Mouse (Mus musculus): ENCODE results near the gene Nudt14.

Nudt14 gene

GRCm38 (mm10) chr12:112941776-112942713, at the start of gene Nudt14:
Gene Nudt14, minus strand, starts transcription at chr12:112942124.
- peak; percentile 57 to 59 for DNase-seq (ENCODE audit: low read depth in 2 of 2, low spot score in 2 of 2)

GRCm38 (mm10) chr12:112991444-112991843, 49.5 kb upstream of the Nudt14 start:
- no peak for DNase-seq (ENCODE audit: low read depth in 2 of 2, low spot score in 2 of 2)

- no peak for DNase-seq (ENCODE audit: low read depth in 2 of 2, low spot score in 2 of 2)
Measured at GRCm38 (mm10) chr12:112990706-112991405, 48.9 kb upstream of the Nudt14 start.

DNA sequence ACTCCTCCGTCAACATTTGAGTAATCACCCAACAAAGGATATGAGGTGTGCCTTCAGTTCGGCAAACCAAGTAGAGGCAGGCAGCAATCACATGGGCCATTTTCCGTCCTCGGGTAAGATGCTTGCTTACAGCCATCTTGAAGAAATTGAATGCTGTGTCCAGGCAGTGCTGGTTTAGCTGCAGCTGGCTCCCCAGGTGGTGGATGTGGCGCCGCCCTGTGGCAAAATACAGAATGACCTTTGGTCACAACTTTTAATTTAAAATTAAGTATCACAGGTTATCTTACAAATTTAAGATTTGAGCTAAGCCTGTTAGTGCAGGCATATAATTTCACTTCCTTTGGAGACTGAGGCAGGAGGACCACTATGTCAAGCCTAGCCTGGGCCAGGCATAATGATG, 46.0 kb upstream of the Nudt14 start:
- DNase-seq (ENCODE audit: low read depth in 2 of 2, low spot score in 2 of 2) = peak; percentile 43 to 66

- peak; percentile 14 to 37 for DNase-seq (ENCODE audit: low read depth in 2 of 2, low spot score in 2 of 2)
Measured at GRCm38 (mm10) chr12:112985346-112985745, 43.4 kb upstream of the Nudt14 start.

GRCm38 (mm10) chr12:112982031-112982430, 40.1 kb upstream of the Nudt14 start:
- DNase-seq (ENCODE audit: low read depth in 2 of 2, low spot score in 2 of 2) = no peak

DNA sequence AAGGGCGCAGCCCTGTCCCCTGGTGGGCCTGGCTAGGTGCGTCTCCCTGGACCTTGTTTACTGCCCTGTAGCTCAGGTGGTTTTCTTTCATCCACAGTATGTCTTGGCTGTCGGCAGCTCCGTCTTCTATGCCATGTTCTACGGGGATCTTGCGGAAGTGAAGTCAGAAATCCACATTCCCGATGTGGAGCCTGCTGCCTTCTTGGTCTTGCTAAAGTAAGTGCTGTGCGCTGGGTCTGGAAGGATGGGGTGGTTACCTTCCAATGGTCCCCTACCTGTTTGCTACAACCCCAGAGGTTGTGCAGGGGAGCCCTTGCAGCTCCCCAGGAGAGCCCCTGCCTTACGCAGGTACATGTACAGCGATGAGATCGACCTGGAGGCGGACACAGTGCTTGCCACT, 35.2 kb upstream of the Nudt14 start:
- no peak for DNase-seq (ENCODE audit: low read depth in 2 of 2, low spot score in 2 of 2)

DNA sequence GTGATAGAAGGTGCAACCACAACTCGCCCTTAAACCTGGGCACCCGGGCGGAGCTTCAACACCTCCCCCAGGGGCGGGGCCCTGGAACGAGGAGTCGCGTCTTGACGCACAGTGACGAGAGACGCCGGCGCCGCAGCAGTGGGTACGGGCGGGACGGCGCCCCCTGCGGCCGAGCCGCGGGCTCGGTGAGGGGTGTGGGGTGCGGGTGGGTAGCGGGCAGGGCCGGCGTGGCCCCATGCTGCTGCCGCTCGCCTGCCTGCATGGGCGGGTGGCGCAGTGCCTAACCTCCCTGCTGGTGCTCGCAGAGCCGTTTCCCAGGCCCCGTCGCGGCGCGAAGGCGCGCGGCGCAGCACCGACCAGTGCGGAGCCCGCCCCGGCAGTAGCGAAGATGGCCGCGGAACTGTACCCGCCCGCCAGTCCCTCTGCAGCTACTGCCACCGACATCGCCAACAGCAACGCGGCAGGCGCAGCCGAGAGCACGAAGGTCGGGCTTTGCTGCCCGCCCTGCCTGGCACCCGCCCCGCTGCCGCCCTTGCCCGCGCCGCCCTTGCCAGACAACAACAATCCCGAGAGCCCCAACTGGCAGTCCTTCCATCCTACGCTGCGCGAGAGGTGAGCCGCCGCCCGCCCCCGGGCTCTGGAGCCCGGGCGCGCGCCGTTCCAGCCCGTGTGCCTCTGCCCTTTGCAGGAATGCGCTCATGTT, 34.6 kb upstream of the Nudt14 start, which contains the start of gene Btbd6:
Btbd6 (plus strand) TSS at position 112 of the 703 bp plus-strand sequence.
- DNase-seq (ENCODE audit: low read depth in 2 of 2, low spot score in 2 of 2) = peak; percentile 90

- DNase-seq (ENCODE audit: low read depth in 2 of 2, low spot score in 2 of 2) = no peak
Measured at GRCm38 (mm10) chr12:112974736-112975135, 32.8 kb upstream of the Nudt14 start.

- no peak for DNase-seq (ENCODE audit: low read depth in 2 of 2, low spot score in 2 of 2)
Measured at GRCm38 (mm10) chr12:112969616-112970015, 27.7 kb upstream of the Nudt14 start.

DNA sequence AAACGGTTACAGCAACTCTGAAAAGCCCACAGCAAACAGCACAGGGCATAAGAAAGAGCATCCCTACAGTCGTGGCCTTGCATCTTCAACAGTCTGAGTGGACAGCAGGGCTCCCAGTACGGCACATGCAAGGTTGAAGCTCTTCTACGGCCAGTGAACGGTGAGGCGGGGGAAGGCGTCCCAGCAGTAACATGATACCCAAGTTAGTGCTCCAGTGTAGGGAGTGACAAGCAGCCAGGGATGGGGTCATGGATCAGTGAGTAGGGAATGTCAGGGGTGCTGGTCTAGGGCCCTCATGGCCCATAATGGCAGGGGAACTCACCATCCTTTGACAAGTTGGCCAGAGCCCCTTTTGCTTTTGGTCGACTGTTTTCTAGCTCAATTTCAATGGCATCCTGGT, 27.0 kb upstream of the Nudt14 start:
- no peak for DNase-seq (ENCODE audit: low read depth in 2 of 2, low spot score in 2 of 2)

DNA sequence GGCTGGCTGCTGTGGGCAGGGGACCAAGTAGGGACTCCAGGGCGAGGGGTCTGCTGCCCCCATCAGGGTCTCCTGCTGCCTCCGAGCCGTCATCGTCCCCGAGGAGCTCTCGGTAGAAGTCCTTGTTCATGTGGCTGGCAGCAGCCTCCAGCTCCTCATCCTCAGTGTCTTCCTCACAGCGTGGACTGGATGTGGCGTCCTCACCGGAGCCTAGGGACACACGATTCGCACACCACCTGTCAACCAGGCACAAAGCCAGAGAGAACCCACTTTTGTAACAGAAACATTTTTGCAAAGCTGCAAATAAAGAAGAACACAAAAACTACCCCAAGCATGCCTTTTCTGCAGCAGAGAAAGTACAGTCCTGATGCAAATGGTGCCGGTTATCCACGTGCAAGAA, 23.9 kb upstream of the Nudt14 start:
- no peak for DNase-seq (ENCODE audit: low read depth in 2 of 2, low spot score in 2 of 2)

DNA sequence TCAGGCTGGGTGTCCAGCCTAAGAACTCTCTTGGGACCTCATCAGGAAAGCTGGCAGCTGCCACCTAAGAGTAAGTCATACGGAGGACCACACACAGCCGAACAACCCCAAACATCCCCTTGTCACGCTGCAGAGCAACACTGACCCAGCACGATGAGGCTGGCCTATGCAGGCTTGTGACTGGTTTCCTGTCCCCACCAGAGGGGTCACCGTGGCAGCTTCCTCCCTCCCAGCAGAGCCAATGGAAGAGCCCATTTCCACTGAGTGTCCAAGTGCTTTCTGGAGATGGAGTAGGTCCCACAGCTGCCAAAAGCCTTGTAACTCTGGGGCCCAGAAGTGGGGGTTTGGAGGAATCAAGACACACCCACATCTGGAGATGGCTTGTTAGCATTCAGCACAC, 19.9 kb upstream of the Nudt14 start:
- DNase-seq (ENCODE audit: low read depth in 2 of 2, low spot score in 2 of 2) = no peak

GRCm38 (mm10) chr12:112961428-112961827, 19.5 kb upstream of the Nudt14 start:
- no peak for DNase-seq (ENCODE audit: low read depth in 2 of 2, low spot score in 2 of 2)

DNA sequence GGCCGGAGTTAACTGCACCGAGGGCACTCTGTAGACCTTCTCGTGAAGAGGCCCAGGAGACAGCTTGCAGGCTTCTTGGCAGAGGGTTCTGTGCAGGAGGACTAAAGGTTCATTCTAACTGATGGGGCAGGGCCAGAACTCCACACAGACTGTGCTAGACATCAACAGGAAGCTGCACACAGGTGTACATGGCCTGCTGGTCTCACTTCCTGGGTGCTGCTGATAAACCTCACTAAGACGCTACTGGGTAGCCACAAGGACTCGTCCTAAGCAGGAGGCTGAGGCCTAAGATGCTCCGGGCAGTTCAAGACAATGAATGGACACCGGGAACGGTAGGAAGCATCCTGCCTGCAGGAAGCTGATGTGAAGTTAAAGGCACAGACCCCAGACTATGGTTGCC, 17.5 kb upstream of the Nudt14 start:
- peak; percentile 28 to 30 for DNase-seq (ENCODE audit: low read depth in 2 of 2, low spot score in 2 of 2)

DNA sequence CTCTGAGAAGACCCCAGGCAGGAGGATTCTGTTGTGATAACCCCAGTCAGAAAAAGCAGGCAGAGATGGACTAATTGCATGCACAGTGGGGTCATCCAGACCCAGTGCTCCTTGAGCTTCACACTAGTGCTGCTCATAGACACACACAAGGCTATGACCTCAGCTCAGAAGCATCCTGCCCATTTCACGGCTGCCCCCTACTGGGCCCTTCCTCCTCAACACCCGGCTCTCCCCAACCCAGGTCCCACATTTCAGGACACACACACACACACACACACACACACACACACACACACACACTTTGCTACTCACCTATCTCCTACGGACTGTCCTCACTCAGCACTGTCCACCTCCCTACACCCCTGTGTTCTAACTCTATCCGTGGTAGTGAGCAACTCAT, 16.4 kb upstream of the Nudt14 start:
- peak in 1 of 2 experiments; percentile 52 for DNase-seq (ENCODE audit: low read depth in 2 of 2, low spot score in 2 of 2)

DNA sequence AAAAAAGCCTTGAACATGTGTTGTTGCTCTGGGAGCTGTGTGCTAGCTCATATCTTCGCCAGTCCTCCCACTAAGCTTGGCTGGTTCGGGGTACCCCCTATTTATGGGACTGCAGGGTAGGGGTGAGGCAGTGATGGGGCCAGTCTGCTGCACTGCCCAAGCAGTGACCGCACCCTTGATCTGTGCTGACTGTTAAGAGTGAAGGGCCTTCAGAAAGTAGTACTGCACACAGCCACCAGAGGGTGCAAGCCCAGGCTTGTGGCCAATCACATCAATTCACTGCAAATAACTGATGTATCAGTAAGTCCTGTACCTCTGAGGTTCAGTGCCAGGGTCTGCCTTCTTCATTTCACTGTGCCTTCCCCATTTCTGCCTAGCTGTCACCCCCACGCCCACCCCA, 13.9 kb upstream of the Nudt14 start:
- peak; percentile 68 to 79 for DNase-seq (ENCODE audit: low read depth in 2 of 2, low spot score in 2 of 2)

DNA sequence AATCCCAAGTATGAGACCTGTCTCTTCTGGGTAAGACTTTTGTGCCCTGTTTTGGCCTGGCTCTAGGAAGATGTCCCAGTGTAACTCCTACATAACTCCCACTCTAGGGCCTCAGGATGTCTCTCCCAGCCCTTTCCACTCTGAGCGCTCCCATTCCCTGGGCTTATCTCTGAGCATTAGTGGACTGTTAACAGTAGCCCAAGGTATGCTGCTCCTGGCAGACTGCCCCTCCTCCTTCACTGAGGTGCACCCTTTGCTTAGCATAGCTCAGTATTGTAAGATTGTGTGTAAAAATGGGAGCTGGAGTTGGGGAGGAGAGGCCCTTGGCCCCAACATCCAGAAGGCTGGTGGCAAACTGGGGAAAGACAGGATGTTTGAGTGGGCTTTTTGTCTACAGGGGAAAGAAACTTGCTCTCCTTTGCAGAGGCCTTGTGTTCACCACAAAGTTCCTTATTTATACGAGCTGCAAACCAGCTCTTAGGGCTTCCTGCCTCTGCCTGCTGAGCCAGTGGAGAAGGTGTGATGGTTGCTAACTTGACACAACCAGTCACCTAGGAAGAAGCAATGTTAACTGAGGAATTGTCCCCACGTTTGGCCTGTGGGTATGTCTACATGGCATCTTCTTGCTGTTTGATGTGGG, 11.1 kb upstream of the Nudt14 start:
- DNase-seq (ENCODE audit: low read depth in 2 of 2, low spot score in 2 of 2) = no peak

GRCm38 (mm10) chr12:112952433-112952832, 10.5 kb upstream of the Nudt14 start:
- DNase-seq (ENCODE audit: low read depth in 2 of 2, low spot score in 2 of 2) = no peak

DNA sequence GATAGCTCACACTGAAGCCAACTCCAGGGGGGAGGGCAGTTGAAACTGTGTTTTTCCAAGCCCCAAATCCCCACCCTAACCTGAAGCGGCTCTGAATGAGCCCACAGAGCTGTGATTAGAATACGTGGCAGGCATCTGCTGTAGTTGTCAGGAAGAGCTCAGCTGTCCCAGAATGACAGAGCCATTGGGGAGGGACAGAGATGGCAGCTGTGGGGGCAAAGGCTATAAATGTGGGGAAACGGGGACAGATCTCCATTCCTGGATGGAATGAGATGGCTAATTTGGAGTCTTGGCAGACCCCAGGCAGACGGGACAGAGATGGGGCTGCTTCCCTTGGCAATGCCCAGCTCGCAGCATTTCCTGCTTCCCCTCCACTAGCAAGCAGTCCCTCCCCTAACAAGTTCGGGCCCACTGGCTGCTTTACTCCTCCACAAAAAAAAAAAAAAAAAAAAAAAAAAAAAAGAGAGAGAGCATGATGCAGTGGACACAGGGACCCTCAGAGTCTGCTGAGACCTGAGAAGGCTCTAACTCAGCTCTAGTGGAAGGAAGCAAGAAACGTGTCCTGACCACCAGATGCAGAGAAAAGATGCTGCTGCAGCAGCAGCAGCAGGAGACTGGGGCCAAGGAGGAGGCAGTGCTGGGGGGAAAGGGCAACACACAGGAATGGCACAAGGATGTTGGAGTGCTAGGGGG, 9.4 kb upstream of the Nudt14 start:
- DNase-seq (ENCODE audit: low read depth in 2 of 2, low spot score in 2 of 2) = no peak

GRCm38 (mm10) chr12:112950761-112951129, 8.8 kb upstream of the Nudt14 start:
- DNase-seq (ENCODE audit: low read depth in 2 of 2, low spot score in 2 of 2) = no peak
